Mouse (Mus musculus): Measurements from ENCODE around the gene Crnn.

Gene Crnn
- long read RNA-seq, experiment 1: 0 reads
- long read RNA-seq, experiment 2: 0 reads

- intact Hi-C loops (cut with DNase I): no loop called here
These were observed at the start of gene Crnn for GRCm38 (mm10) chr3:93144510-93145051. Gene Crnn, plus strand, starts transcription at chr3:93144787.

DNA sequence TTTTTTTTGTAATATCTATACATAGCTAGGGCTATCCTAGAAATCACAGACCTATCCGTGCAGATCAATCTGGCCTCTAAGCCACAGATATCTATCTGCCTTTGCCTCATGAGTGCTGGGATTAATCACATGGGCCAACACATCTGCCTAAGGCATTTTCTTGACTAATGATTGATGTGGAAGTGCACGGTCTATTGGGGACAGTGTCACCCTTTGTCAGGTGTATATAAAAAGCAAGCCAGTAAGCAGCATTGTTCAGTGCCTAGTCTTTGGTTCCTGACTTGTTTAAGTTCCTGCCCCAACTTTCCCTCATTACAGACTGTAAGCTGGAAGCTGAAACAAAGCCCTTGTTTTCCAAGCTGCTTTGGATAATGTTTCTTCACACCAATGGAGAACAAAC is 48.1 kb upstream of the Crnn start:
- intact Hi-C loops (cut with DNase I): no loop called here

DNA sequence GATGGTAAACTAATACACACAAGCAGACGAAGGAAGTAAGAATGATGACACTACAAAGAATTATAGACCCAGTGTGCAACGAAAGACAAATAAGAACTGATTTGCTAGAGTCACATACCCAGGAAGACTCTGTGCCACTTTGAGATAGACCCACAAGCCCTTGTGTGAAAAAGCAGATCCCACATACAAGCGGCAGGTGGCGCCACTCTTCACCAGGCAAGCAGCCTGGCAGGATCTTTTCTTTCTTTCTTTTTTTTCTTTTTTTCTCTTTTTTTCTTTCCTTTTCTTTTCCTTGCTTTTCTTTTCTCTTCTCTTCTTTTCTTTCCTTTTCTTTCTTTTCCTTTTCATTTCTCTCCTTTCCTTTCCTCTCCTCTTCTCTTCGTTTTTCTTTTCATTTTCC is 32.9 kb upstream of the Crnn start:
- intact Hi-C loops (cut with DNase I): loop anchor here (5.0 kb wide), 1 partner anchor 381 kb away; no protein-coding TSS in a partner anchor

GRCm38 (mm10) chr3:93114481-93114880 is 30.1 kb upstream of the Crnn start:
- intact Hi-C loops (cut with DNase I): loop anchor here (5.0 kb wide), 1 partner anchor 378 kb away; no protein-coding TSS in a partner anchor

- intact Hi-C loops (cut with DNase I): no loop called here
These were observed 25.5 kb upstream of the Crnn start for GRCm38 (mm10) chr3:93119101-93119500.

- intact Hi-C loops (cut with DNase I): no loop called here
These were observed 16.5 kb upstream of the Crnn start for GRCm38 (mm10) chr3:93128052-93128451.

DNA sequence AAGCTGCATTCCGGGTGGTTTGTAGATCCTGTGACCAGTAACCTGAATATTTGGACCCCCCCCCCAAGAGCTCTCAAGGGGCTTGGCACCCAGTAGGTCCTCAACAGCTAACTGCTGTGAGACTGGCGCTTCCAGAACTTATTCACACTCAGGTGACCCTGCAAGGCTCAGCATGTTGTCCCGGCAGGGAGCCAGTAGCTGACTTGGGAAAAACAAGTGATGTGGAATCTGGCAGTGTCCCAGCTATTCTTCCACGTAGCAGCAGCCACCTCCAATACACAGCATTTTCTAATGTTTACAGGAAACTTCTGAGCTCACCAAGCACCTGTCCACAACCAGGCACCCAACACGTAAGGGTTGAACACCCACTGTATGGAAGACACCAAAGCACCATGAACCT is 15.5 kb upstream of the Crnn start:
- intact Hi-C loops (cut with DNase I): no loop called here

DNA sequence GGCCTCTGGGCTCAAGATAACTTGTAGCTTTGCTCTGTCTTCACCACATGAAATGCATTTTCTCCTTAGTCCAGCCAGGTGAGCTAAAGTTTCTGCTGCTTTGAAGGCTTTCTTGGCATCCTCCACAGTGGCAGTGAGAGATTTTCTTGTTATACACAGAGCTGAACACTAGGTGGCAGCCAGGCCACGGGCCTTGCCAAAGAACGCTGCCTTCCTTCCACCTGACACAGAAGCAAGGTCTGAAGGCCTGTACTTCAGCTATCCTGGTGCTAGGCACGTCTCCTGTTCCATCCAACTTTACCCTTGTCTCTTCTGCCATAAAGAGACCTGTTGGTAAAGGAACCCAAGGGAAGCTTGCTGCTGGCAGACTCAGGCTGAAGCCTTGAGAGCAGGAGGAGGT is 14.1 kb upstream of the Crnn start:
- intact Hi-C loops (cut with DNase I): loop anchor here (5.0 to 10.0 kb wide), 3 partner anchors 174 to 362 kb away; no protein-coding TSS in a partner anchor

- intact Hi-C loops (cut with DNase I): no loop called here
These were observed 17.9 kb downstream of the Crnn start for GRCm38 (mm10) chr3:93162502-93162901.

- intact Hi-C loops (cut with DNase I): no loop called here
These were observed 18.5 kb downstream of the Crnn start for GRCm38 (mm10) chr3:93162996-93163592.

DNA sequence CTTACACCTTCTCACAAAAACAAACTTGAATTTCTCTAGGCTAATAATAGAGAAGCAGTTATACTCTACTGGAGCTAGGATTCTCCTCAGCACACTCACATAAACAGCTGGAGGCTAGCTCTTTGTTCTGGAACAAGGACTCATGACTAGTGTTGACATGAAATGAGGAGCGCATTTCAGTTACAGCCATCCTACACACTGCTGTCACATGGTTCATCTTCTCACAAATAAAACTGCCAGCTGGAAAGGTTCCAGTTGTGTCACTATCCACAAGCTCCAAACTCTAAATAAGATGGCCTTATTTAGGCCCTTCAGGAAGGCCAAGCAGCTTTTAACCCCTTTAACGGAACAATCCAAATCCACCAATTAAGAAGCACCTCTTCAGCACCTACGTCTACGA is 36.3 kb downstream of the Crnn start:
- intact Hi-C loops (cut with DNase I): no loop called here

GRCm38 (mm10) chr3:93196978-93197377 is 52.4 kb downstream of the Crnn start, which contains the start of gene Flg2:
Gene Flg2, plus strand, starts transcription at chr3:93197278.
- intact Hi-C loops (cut with DNase I): no loop called here
